Mouse (Mus musculus) thymus, adult 2 months (tissue): ENCODE results near the gene 2210017I01Rik. TPM values are rescaled to one million over a fixed set of nuclear protein-coding genes. Genes with fewer than 3 reads are reported as not detected.

Experiments used
- DNase-seq: peaks from one replicate; pipeline ENCODE4 v3.0.0; 2021
- H3K27ac ChIP-seq: fragments of 200-500 bp; 2 replicates; pipeline ENCODE4 v1.5.1; 2012; ENCODE audit warnings: low read length, control low read depth; ENCODE audit not compliant: control insufficient read depth, insufficient read depth
- H3K27me3 ChIP-seq: fragments of 200-500 bp; 2 replicates; pipeline ENCODE4 v1.6.1; 2012; ENCODE audit warnings: mild to moderate bottlenecking, low read length, moderate library complexity, mixed read lengths; ENCODE audit not compliant: control insufficient read depth, insufficient read depth
- H3K36me3 ChIP-seq: fragments of 200-500 bp; 2 replicates; pipeline ENCODE4 v1.6.1; 2012; ENCODE audit warnings: mild to moderate bottlenecking, low read length, moderate library complexity; ENCODE audit not compliant: control insufficient read depth, insufficient read depth
- H3K4me1 ChIP-seq: fragments of 200-500 bp; replicated peaks from 2 replicates; pipeline ENCODE4 v1.6.1; 2012; ENCODE audit warnings: low read length; ENCODE audit not compliant: control insufficient read depth, insufficient read depth
- H3K4me3 ChIP-seq: fragments of 200-500 bp; 2 replicates; pipeline ENCODE4 v1.5.1; 2012; ENCODE audit warnings: mild to moderate bottlenecking, low read length, control low read depth, moderate library complexity; ENCODE audit not compliant: control insufficient read depth, insufficient read depth
- CTCF ChIP-seq: fragments of 200-500 bp; IDR thresholded peaks from 2 replicates; pipeline ENCODE4 v1.5.1; 2012; ENCODE audit warnings: mild to moderate bottlenecking, control low read depth, low read length, moderate library complexity, borderline replicate concordance; ENCODE audit not compliant: control insufficient read depth, poor library complexity, insufficient read depth; ENCODE audit errors: extremely low read depth
- POLR2A ChIP-seq: fragments of 200-500 bp; IDR thresholded peaks from 2 replicates; pipeline ENCODE4 v1.6.1; 2012; ENCODE audit warnings: mild to moderate bottlenecking, low read length, control low read depth, moderate library complexity; ENCODE audit not compliant: control insufficient read depth, poor library complexity, insufficient read depth; ENCODE audit errors: extremely low read depth
- WGBS: fragments of 180-500 bp; shearing (Covaris S2); methylation state at CpG from one replicate; pipeline ENCODE4 v1.1.7; 2018; 5-methylcytosine and 5-hydroxymethylcytosine counted together
- polyA plus RNA-seq: library from polyadenylated mRNA; depleted of rRNA; stranded (reverse); fragments of >200 nt; gene quantifications from 2 replicates; pipeline ENCODE4 v1.2.3, GENCODE M21; 2012

The 2210017I01Rik gene
- polyA plus RNA-seq, 1 experiment: 0.22 TPM

- H3K4me1 ChIP-seq: no peaks in the 10 kb centered on the region
- H3K27ac ChIP-seq: no peak overlapping the region
- no peak for TF ChIP-seq POLR2A
- TF ChIP-seq CTCF: no peak
- H3K27me3 ChIP-seq: no peaks in the 10 kb centered on the region
- DNase-seq: no peak
- 39% methylated on average over 1 of the region's 1 CpGs for WGBS
- H3K36me3 ChIP-seq: no peaks in the 10 kb centered on the region
- no peak overlapping the region for H3K4me3 ChIP-seq
These were observed 2.5 kb upstream of the 2210017I01Rik start for GRCm38 (mm10) chr3:92609804-92610203.

DNA sequence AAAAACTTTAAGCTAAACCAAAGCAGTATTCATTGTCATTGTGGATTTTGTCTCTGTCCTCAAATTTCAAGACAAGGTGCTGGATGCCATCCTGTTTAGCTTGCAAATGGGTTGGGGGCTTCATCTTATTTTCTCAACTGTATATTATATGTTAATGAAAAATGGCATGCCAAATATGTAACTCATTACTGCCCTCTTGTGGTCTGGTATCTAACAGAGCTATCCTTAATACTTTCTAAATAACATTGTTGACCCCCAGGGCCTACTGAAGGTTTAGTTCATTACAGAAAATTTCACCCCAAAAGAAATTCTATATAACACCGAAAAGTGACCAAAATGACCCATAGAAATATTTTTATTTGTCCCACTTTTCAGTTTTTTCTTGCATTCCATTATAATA is 5.1 kb downstream of the 2210017I01Rik start:
- WGBS: 67% methylated on average over 1 of the region's 1 CpGs
- Histone ChIP-seq H3K4me1 (no peaks in the 10 kb centered on the region), H3K27me3 (no peaks in the 10 kb centered on the region), H3K27ac (no peak overlapping the region), H3K36me3 (no peaks in the 10 kb centered on the region), H3K4me3 (no peak overlapping the region)
- TF ChIP-seq CTCF: no peak
- no peak for TF ChIP-seq POLR2A
- no peak for DNase-seq

GRCm38 (mm10) chr3:92600456-92600855 is 6.8 kb downstream of the 2210017I01Rik start:
- WGBS: 43% methylated on average over 1 of the region's 1 CpGs
- TF ChIP-seq CTCF (no peak), POLR2A (no peak)
- H3K4me1 ChIP-seq: no peaks in the 10 kb centered on the region
- no peak overlapping the region for H3K27ac ChIP-seq
- no peak overlapping the region for H3K4me3 ChIP-seq
- no peak for DNase-seq
- no peaks in the 10 kb centered on the region for H3K27me3 ChIP-seq
- no peaks in the 10 kb centered on the region for H3K36me3 ChIP-seq

DNA sequence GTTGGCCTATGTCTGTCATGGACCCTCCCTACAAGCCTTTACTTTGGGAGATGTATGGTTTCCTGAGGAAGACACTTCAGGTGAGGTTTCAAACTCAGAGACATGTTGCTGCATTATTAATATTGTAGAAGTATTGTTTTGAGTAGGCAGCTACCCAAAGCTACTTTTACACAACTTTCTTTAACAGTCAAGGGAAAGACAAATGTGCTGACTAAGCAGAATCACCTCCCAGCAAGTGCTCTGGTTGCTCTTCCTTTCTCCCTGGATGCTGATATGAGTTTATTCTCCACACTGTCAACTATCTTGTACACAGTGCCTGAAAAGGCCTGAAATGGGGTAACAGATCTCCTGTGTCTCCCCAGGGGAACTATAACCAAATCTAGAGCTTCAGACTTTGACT is 7.3 kb downstream of the 2210017I01Rik start:
- TF ChIP-seq POLR2A (no peak), CTCF (no peak)
- Histone ChIP-seq H3K36me3 (no peaks in the 10 kb centered on the region), H3K27ac (no peak overlapping the region)

DNA sequence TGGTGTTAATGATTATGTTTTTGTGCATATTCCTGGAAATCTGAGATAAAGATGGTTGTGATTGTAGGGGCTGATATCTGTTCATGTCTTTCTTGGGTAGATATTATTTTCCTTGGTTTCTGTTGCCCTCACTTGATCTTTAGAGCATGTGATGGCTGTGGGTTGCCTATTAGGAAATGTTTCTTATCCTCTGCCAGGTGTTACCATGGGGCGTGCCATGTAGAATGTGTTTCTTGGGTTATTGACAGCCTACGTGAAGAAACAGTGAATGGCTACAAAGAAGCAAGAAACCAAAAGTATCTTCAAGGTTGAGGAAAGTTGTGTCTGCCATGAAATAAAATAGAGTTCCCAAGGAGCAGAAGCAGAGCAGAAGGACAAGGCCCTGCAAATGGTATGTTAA is 8.9 kb downstream of the 2210017I01Rik start:
- Histone ChIP-seq H3K4me3 (no peak overlapping the region), H3K4me1 (no peaks in the 10 kb centered on the region), H3K27ac (no peak overlapping the region), H3K36me3 (no peaks in the 10 kb centered on the region), H3K27me3 (no peaks in the 10 kb centered on the region)
- WGBS: 93% methylated on average over 2 of the region's 2 CpGs
- no peak for DNase-seq
- TF ChIP-seq POLR2A: no peak
- TF ChIP-seq CTCF: no peak

More for the DNA sequence above, 7.3 kb downstream of the 2210017I01Rik start:
- no peaks in the 10 kb centered on the region for H3K4me1 ChIP-seq
- no peaks in the 10 kb centered on the region for H3K27me3 ChIP-seq
- no peak for DNase-seq
- H3K4me3 ChIP-seq: no peak overlapping the region

DNA sequence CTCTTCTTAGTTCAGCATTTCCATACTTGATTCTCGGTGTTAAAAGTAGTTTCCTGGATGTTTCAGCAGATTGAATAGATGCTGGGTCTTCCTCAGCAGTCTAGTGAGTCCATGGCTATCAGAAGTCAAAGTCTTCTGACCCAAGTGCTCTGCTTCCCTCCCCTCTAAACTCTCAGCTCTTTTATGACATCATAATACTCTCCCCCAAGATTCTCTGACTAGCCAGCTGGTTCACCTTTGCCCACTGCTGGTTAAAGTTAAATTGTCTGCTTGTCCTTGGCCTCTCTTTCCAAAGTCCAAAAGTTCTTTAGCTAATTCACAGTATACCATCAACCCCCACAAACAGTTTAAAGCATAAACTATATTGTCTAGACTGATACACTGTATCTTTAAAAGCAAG is 18.4 kb downstream of the 2210017I01Rik start, which contains the start of gene Smcp:
Gene Smcp (minus strand): TSS at position 140 of the 400 bp plus-strand sequence.
- H3K4me1 ChIP-seq: no peaks in the 10 kb centered on the region
- no peaks in the 10 kb centered on the region for H3K27me3 ChIP-seq
- H3K4me3 ChIP-seq: no peak within 1 kb of the TSS
- no peak within 1 kb of the TSS for H3K27ac ChIP-seq
- no peak for DNase-seq
- no peaks in the 10 kb centered on the region for H3K36me3 ChIP-seq
- TF ChIP-seq CTCF: no peak
- no peak for TF ChIP-seq POLR2A
- 71% methylated on average over 1 of the region's 1 CpGs for WGBS

DNA sequence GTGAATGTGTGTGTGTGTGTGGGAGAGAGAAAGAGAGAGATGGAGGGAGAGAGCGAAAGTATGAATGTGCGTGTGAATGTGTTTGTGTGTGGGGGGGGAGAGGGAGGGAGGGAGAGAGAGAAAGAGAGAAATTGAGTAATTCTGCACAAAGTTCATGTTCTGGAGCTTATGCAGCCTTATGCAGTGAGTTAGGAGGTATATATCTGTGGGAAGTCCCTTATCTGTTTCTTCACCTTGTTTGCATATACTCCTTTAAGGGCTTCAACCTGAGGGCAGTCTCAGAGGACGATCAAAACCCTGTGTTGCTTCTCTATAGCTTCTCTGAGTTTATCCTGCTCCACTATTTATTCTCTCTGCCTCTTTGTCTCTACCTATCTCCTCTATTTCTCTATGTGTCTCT is 20.1 kb downstream of the 2210017I01Rik start:
- 88% methylated on average over 3 of the region's 3 CpGs for WGBS
- no peak overlapping the region for H3K4me3 ChIP-seq
- no peaks in the 10 kb centered on the region for H3K27me3 ChIP-seq
- TF ChIP-seq POLR2A (no peak), CTCF (no peak)
- DNase-seq: no peak
- H3K27ac ChIP-seq: no peak overlapping the region
- H3K36me3 ChIP-seq: no peaks in the 10 kb centered on the region
- no peaks in the 10 kb centered on the region for H3K4me1 ChIP-seq
